Mouse (Mus musculus) left cerebral cortex, postnatal 10 days (tissue): ENCODE data around the gene Zfp37. TPM values are rescaled to one million over a fixed set of nuclear protein-coding genes. Genes with fewer than 3 reads are reported as not detected.
"Not testable (repeated sequence)": the region's sequence is repeated elsewhere in the genome, so short reads cannot be mapped to it uniquely, and the experiment has no call there.

Experiments
- DNase-seq, 2 experiments: peaks; one replicate each; pipeline ENCODE4 v3.0.0; 2021 to 2022; ENCODE audit warnings: low spot score in 2 of 2, mixed read lengths in 1 of 2; ENCODE audit errors: extremely low spot score in 1 of 2
- intact Hi-C: fragments of 180-260 bp; cut with DNase I; formaldehyde crosslinking; loops from one replicate; pipeline ENCODE4 v1.15.1; 2025
- total RNA-seq, 2 experiments: library from RNA; stranded (reverse); gene quantifications; 2 replicates each; pipeline ENCODE4 v1.2.3; 2021

Gene Zfp37
- total RNA-seq, result 10 to 100 TPM; 22.3 to 22.9 TPM

GRCm38 (mm10) chr4:62230769-62231168 is at the start of gene Zfp37:
Gene Zfp37, minus strand, starts transcription at chr4:62231047.
- DNase-seq, result peak in 1 of 2 experiments; percentile 20
- intact Hi-C loops, result no loop called here

GRCm38 (mm10) chr4:62278081-62278480 is 47.2 kb upstream of the Zfp37 start:
- no peak for DNase-seq
- intact Hi-C loops, result no loop called here

GRCm38 (mm10) chr4:62277222-62277621 is 46.4 kb upstream of the Zfp37 start:
- intact Hi-C loops, result no loop called here
- DNase-seq, result no peak

- intact Hi-C loops, result no loop called here
- no peak for DNase-seq
These were observed 45.8 kb upstream of the Zfp37 start for GRCm38 (mm10) chr4:62276642-62277041.

GRCm38 (mm10) chr4:62274841-62275536 is 44.1 kb upstream of the Zfp37 start:
- no peak for DNase-seq
- intact Hi-C loops, result no loop called here

GRCm38 (mm10) chr4:62273916-62274315 is 43.1 kb upstream of the Zfp37 start:
- DNase-seq, result no peak
- intact Hi-C loops, result no loop called here

- peak in 1 of 2 experiments; percentile 14 for DNase-seq
- intact Hi-C loops, result no loop called here
These were observed 41.8 kb upstream of the Zfp37 start for GRCm38 (mm10) chr4:62272696-62273095.

- no peak for DNase-seq
- intact Hi-C loops, result no loop called here
These were observed 36.3 kb upstream of the Zfp37 start for GRCm38 (mm10) chr4:62267101-62267500.

- intact Hi-C loops, DNase-seq: not testable (repeated sequence)
These were observed 35.2 kb upstream of the Zfp37 start for GRCm38 (mm10) chr4:62266016-62266415.

- intact Hi-C loops, result no loop called here
- DNase-seq, result no peak
These were observed 34.4 kb upstream of the Zfp37 start for GRCm38 (mm10) chr4:62265154-62265836.

- peak in 1 of 2 experiments; percentile 28 for DNase-seq
- intact Hi-C loops, result no loop called here
These were observed 32.4 kb upstream of the Zfp37 start for GRCm38 (mm10) chr4:62263133-62263844.

GRCm38 (mm10) chr4:62262276-62262675 is 31.4 kb upstream of the Zfp37 start, which contains the start of gene Slc31a2:
Gene Slc31a2, plus strand, starts transcription at chr4:62262562.
- intact Hi-C loops, result no loop called here
- no peak for DNase-seq

- DNase-seq, result no peak
- intact Hi-C loops, result no loop called here
These were observed 26.1 kb upstream of the Zfp37 start for GRCm38 (mm10) chr4:62256931-62257330.

- DNase-seq, result peak in 1 of 2 experiments; percentile 26
- intact Hi-C loops, result no loop called here
These were observed 23.7 kb upstream of the Zfp37 start for GRCm38 (mm10) chr4:62254551-62254950.

- intact Hi-C loops, result no loop called here
- no peak for DNase-seq
These were observed 20.9 kb upstream of the Zfp37 start for GRCm38 (mm10) chr4:62251776-62252175.

GRCm38 (mm10) chr4:62250896-62251544 is 20.2 kb upstream of the Zfp37 start:
- DNase-seq, result no peak
- intact Hi-C loops, result no loop called here

GRCm38 (mm10) chr4:62248328-62248727 is 17.5 kb upstream of the Zfp37 start:
- DNase-seq, result no peak
- intact Hi-C loops, result no loop called here

- intact Hi-C loops, result no loop called here
- DNase-seq, result no peak
These were observed 9.7 kb upstream of the Zfp37 start for GRCm38 (mm10) chr4:62240586-62240985.

GRCm38 (mm10) chr4:62230153-62230552 is 694 bp downstream of the Zfp37 start:
- intact Hi-C loops, result no loop called here
- DNase-seq, result no peak
